Mouse (Mus musculus): ENCODE data around the gene Srgap2. TPM values are rescaled to one million over a fixed set of nuclear protein-coding genes. Genes with fewer than 3 reads are reported as not detected.

Srgap2 gene
- total and polyA plus RNA-seq, 3 experiments: 27.9 to 135 (median 32.5) TPM

GRCm38 (mm10) chr1:131245089-131245856 lies 281.9 kb downstream of the Srgap2 start, which contains the start of gene Rassf5:
Gene Rassf5, minus strand, starts transcription at chr1:131245258.
- peak within 1 kb of the TSS; percentile 17; the same call in 1 of the 2 replicates for H3K4me3 ChIP-seq (ENCODE audit: low read depth, low read length)
- no peak for TF ChIP-seq GATA1 (IDR thresholded peaks at IDR 0.05; ENCODE audit: borderline replicate concordance, low read length)
- H3K36me3 ChIP-seq (replicated peaks): no peaks in the 10 kb centered on the region
- peaks cover 54% of the 10 kb centered on the region for H3K27me3 ChIP-seq (ENCODE audit: insufficient read depth, low read length)
- ATAC-seq (ENCODE audit: extremely low read depth, insufficient number of reproducible peaks, low FRiP score, poor library complexity, severe bottlenecking): no peak
- peaks cover 13% of the 10 kb centered on the region for H3K9me3 ChIP-seq (replicated peaks)
- H3K4me1 ChIP-seq (ENCODE audit: insufficient read depth, low read depth, low read length): peaks cover 7% of the 10 kb centered on the region; the same call in 1 of the 2 replicates
- DNase-seq (ENCODE audit: low spot score): no peak

- Histone ChIP-seq H3K36me3 (replicated peaks) (no peaks in the 10 kb centered on the region), H3K27me3 (ENCODE audit: insufficient read depth, low read length) (peaks cover 56% of the 10 kb centered on the region), H3K4me3 (ENCODE audit: low read depth, low read length) (peak overlapping the region; percentile 17; the same call in 1 of the 2 replicates), H3K4me1 (ENCODE audit: insufficient read depth, low read depth, low read length) (peaks cover 7% of the 10 kb centered on the region; the same call in 1 of the 2 replicates), H3K9me3 (replicated peaks) (peaks cover 13% of the 10 kb centered on the region)
- ATAC-seq (ENCODE audit: extremely low read depth, insufficient number of reproducible peaks, low FRiP score, poor library complexity, severe bottlenecking) (no peak), DNase-seq (ENCODE audit: low spot score) (no peak)
- TF ChIP-seq CTCF (IDR thresholded peaks at IDR 0.05; ENCODE audit: low read depth, low read length): no peak
- TF ChIP-seq POLR2AphosphoS5 (IDR thresholded peaks at IDR 0.05; ENCODE audit: insufficient replicate concordance, low read depth, low read length): no peak
- TF ChIP-seq GATA2 (IDR thresholded peaks at IDR 0.05; ENCODE audit: borderline replicate concordance, low read depth, low read length): no peak
- TF ChIP-seq GATA1 (IDR thresholded peaks at IDR 0.05; ENCODE audit: borderline replicate concordance, low read length): no peak
- TF ChIP-seq TAL1 (conservative IDR thresholded peaks at IDR 0.05; ENCODE audit: low read depth, low read length): no peak
Observed at GRCm38 (mm10) chr1:131244536-131245088, 282.5 kb downstream of the Srgap2 start.

GRCm38 (mm10) chr1:131242956-131243355 lies 284.2 kb downstream of the Srgap2 start:
- Histone ChIP-seq H3K27me3 (ENCODE audit: insufficient read depth, low read length) (peaks cover 65% of the 10 kb centered on the region), H3K4me1 (ENCODE audit: insufficient read depth, low read depth, low read length) (peaks cover 7% of the 10 kb centered on the region; the same call in 1 of the 2 replicates), H3K36me3 (replicated peaks) (no peaks in the 10 kb centered on the region), H3K4me3 (ENCODE audit: low read depth, low read length) (no peak overlapping the region), H3K9me3 (replicated peaks) (peaks cover 13% of the 10 kb centered on the region)
- DNase-seq (ENCODE audit: low spot score) (no peak), ATAC-seq (ENCODE audit: extremely low read depth, insufficient number of reproducible peaks, low FRiP score, poor library complexity, severe bottlenecking) (no peak)
- TF ChIP-seq CTCF (IDR thresholded peaks at IDR 0.05; ENCODE audit: low read depth, low read length): no peak
- no peak for TF ChIP-seq GATA1 (IDR thresholded peaks at IDR 0.05; ENCODE audit: borderline replicate concordance, low read length)
- no peak for TF ChIP-seq GATA2 (IDR thresholded peaks at IDR 0.05; ENCODE audit: borderline replicate concordance, low read depth, low read length)
- no peak for TF ChIP-seq POLR2AphosphoS5 (IDR thresholded peaks at IDR 0.05; ENCODE audit: insufficient replicate concordance, low read depth, low read length)
- no peak for TF ChIP-seq TAL1 (conservative IDR thresholded peaks at IDR 0.05; ENCODE audit: low read depth, low read length)

GRCm38 (mm10) chr1:131239576-131240193 lies 287.5 kb downstream of the Srgap2 start:
- Histone ChIP-seq H3K36me3 (replicated peaks) (no peaks in the 10 kb centered on the region), H3K4me3 (ENCODE audit: low read depth, low read length) (no peak overlapping the region), H3K9me3 (replicated peaks) (peaks cover 4% of the 10 kb centered on the region), H3K4me1 (ENCODE audit: insufficient read depth, low read depth, low read length) (no peaks in the 10 kb centered on the region), H3K27me3 (ENCODE audit: insufficient read depth, low read length) (peaks cover 60% of the 10 kb centered on the region)
- TF ChIP-seq CTCF (IDR thresholded peaks at IDR 0.05; ENCODE audit: low read depth, low read length) (no peak), GATA2 (IDR thresholded peaks at IDR 0.05; ENCODE audit: borderline replicate concordance, low read depth, low read length) (no peak), GATA1 (IDR thresholded peaks at IDR 0.05; ENCODE audit: borderline replicate concordance, low read length) (no peak), TAL1 (conservative IDR thresholded peaks at IDR 0.05; ENCODE audit: low read depth, low read length) (no peak), POLR2AphosphoS5 (IDR thresholded peaks at IDR 0.05; ENCODE audit: insufficient replicate concordance, low read depth, low read length) (no peak)
- DNase-seq (ENCODE audit: low spot score) (no peak), ATAC-seq (ENCODE audit: extremely low read depth, insufficient number of reproducible peaks, low FRiP score, poor library complexity, severe bottlenecking) (no peak)

- no peaks in the 10 kb centered on the region for H3K36me3 ChIP-seq (replicated peaks)
- TF ChIP-seq TAL1 (conservative IDR thresholded peaks at IDR 0.05; ENCODE audit: low read depth, low read length): no peak
- TF ChIP-seq POLR2AphosphoS5 (IDR thresholded peaks at IDR 0.05; ENCODE audit: insufficient replicate concordance, low read depth, low read length): no peak
- no peak for TF ChIP-seq CTCF (IDR thresholded peaks at IDR 0.05; ENCODE audit: low read depth, low read length)
- TF ChIP-seq GATA2 (IDR thresholded peaks at IDR 0.05; ENCODE audit: borderline replicate concordance, low read depth, low read length): no peak
- no peak for TF ChIP-seq GATA1 (IDR thresholded peaks at IDR 0.05; ENCODE audit: borderline replicate concordance, low read length)
- H3K27me3 ChIP-seq (ENCODE audit: insufficient read depth, low read length): peaks cover 59% of the 10 kb centered on the region
- no peak for DNase-seq (ENCODE audit: low spot score)
- H3K4me3 ChIP-seq (ENCODE audit: low read depth, low read length): no peak overlapping the region
- ATAC-seq (ENCODE audit: extremely low read depth, insufficient number of reproducible peaks, low FRiP score, poor library complexity, severe bottlenecking): no peak
- H3K9me3 ChIP-seq (replicated peaks): no peaks in the 10 kb centered on the region
- no peaks in the 10 kb centered on the region for H3K4me1 ChIP-seq (ENCODE audit: insufficient read depth, low read depth, low read length)
Observed at GRCm38 (mm10) chr1:131238931-131239381, 288.2 kb downstream of the Srgap2 start.

- no peak for DNase-seq (ENCODE audit: low spot score)
- H3K36me3 ChIP-seq (replicated peaks): no peaks in the 10 kb centered on the region
- peaks cover 56% of the 10 kb centered on the region for H3K27me3 ChIP-seq (ENCODE audit: insufficient read depth, low read length)
- H3K4me1 ChIP-seq (ENCODE audit: insufficient read depth, low read depth, low read length): no peaks in the 10 kb centered on the region
- ATAC-seq (ENCODE audit: extremely low read depth, insufficient number of reproducible peaks, low FRiP score, poor library complexity, severe bottlenecking): no peak
- no peaks in the 10 kb centered on the region for H3K9me3 ChIP-seq (replicated peaks)
- H3K4me3 ChIP-seq (ENCODE audit: low read depth, low read length): no peak overlapping the region
- TF ChIP-seq GATA2 (IDR thresholded peaks at IDR 0.05; ENCODE audit: borderline replicate concordance, low read depth, low read length) (no peak), GATA1 (IDR thresholded peaks at IDR 0.05; ENCODE audit: borderline replicate concordance, low read length) (no peak), POLR2AphosphoS5 (IDR thresholded peaks at IDR 0.05; ENCODE audit: insufficient replicate concordance, low read depth, low read length) (no peak), CTCF (IDR thresholded peaks at IDR 0.05; ENCODE audit: low read depth, low read length) (no peak), TAL1 (conservative IDR thresholded peaks at IDR 0.05; ENCODE audit: low read depth, low read length) (no peak)
Observed at GRCm38 (mm10) chr1:131236077-131236476, 291.1 kb downstream of the Srgap2 start.

Other genes with a start within 250 kb of the Srgap2 start
- gene Ikbke, start 247.7 kb downstream of the Srgap2 start, total RNA-seq (2014; fragmentation: Nextera tagmentation): 0.60 and 1.7 TPM in 2 replicates
- 0.87 and 1.1 TPM in 2 replicates for gene Ikbke, start 247.7 kb downstream of the Srgap2 start, total RNA-seq (2017)
- 0.06 and 0.17 TPM in 2 replicates for gene Ikbke, start 247.7 kb downstream of the Srgap2 start, polyA plus RNA-seq (2012)
- 9.0 and 10.8 TPM in 2 replicates for gene Fam72a, start 551 bp upstream of the Srgap2 start, total RNA-seq (2014; fragmentation: Nextera tagmentation)
- gene Fam72a, start 551 bp upstream of the Srgap2 start, total RNA-seq (2017): 6.2 and 6.5 TPM in 2 replicates
- 2.6 and 3.2 TPM in 2 replicates for gene Fam72a, start 551 bp upstream of the Srgap2 start, polyA plus RNA-seq (2012)
- not detected in 2 replicates for gene Avpr1b, start 71.9 kb upstream of the Srgap2 start, total RNA-seq (2014; fragmentation: Nextera tagmentation)
- 0.17 and 0.33 TPM in 2 replicates for gene Avpr1b, start 71.9 kb upstream of the Srgap2 start, total RNA-seq (2017)
- gene Avpr1b, start 71.9 kb upstream of the Srgap2 start, polyA plus RNA-seq (2012): not detected in 2 replicates
- gene Ctse, start 111.0 kb upstream of the Srgap2 start, total RNA-seq (2014; fragmentation: Nextera tagmentation): 1,974 and 2,087 TPM in 2 replicates
- gene Ctse, start 111.0 kb upstream of the Srgap2 start, total RNA-seq (2017): 482 and 539 TPM in 2 replicates
- gene Ctse, start 111.0 kb upstream of the Srgap2 start, polyA plus RNA-seq (2012): 163 and 246 TPM in 2 replicates
- gene Rab7b, start 161.3 kb upstream of the Srgap2 start, total RNA-seq (2014; fragmentation: Nextera tagmentation): not detected in 2 replicates
- gene Rab7b, start 161.3 kb upstream of the Srgap2 start, total RNA-seq (2017): 0.38 and 0.93 TPM in 2 replicates
- 0.03 TPM in 1 of 2 replicates, not detected in the other for gene Rab7b, start 161.3 kb upstream of the Srgap2 start, polyA plus RNA-seq (2012)
- gene Slc26a9, start 216.7 kb upstream of the Srgap2 start, total RNA-seq (2014; fragmentation: Nextera tagmentation): 1.9 and 3.2 TPM in 2 replicates
- gene Slc26a9, start 216.7 kb upstream of the Srgap2 start, total RNA-seq (2017): 0.98 and 0.99 TPM in 2 replicates
- gene Slc26a9, start 216.7 kb upstream of the Srgap2 start, polyA plus RNA-seq (2012): 0.11 and 0.17 TPM in 2 replicates

All from G1E (cell line).